Mouse (Mus musculus) E14TG2a.4 (cell line): Measurements from ENCODE around the gene Rps6kc1.

ENCODE experiments used
- CTCF ChIP-seq: conservative IDR thresholded peaks from 2 replicates; pipeline ENCODE4 v1.5.1; 2014; ENCODE audit warnings: low read length
- NANOG ChIP-seq: IDR thresholded peaks from 2 replicates; pipeline ENCODE4 v1.6.1; 2014; ENCODE audit warnings: borderline replicate concordance, low read length, mixed read lengths
- POU5F1 ChIP-seq: IDR thresholded peaks from 2 replicates; pipeline ENCODE4 v1.6.1; 2014; ENCODE audit warnings: low read length, borderline replicate concordance

DNA sequence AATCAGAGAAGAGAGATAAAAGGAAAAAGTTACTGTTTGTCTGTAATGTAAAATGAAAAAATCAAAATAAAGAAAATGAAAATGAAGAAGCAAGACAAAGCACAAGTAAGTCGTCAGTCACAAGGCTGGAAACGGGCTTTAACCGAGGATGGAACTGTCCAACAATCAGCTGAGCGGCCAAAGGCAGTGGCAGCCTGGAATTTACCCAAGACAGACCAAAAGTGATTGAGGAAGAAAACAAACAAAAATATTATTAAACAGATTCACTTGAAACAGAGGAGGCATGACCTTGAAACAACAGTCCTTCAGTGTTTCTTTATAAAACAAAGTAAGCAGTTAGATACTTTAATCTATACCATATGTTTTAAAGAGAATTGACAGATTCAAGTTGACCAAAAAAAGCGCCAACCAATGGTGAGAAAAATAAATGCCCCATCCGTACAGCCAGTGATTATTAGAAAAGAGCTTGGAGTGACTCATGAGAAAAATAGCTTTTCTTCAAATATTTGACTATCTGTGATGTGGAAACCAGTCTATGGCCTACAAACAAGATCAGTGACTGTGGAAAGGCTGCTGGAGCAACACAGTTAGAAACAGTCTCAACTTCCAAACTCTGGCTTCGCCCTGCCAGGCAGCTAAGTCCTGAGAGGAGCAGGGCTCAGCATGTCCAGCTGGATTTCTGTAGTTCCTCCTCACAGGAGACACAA lies 77.2 kb downstream of the Rps6kc1 start:
- no peak for TF ChIP-seq CTCF
- no peak for TF ChIP-seq NANOG
- TF ChIP-seq POU5F1: no peak
